Mouse (Mus musculus): ENCODE measurements around the gene Zfp940.

Gene Zfp940

DNA sequence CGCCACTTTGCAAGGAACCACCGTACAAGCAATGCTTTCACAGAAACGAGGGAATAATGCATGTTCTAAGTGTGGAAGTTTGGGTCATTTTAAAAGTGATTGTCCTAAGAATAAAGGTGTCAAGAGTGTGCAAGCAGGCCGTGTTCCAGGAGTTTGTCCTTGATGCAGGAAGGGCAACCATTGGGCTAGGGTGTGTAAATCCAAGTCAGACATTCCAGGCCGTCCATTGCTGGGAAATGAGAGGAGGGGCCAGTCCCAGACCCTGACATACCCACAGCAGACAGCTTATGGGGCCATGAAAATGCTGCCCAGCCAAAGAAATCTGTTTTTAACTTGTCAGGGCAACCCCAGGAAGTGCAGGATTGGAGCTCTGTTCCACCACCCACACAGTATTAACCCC is 46.4 kb downstream of the Zfp940 start:
- no peak for DNase-seq (ENCODE audit: low spot score)

DNA sequence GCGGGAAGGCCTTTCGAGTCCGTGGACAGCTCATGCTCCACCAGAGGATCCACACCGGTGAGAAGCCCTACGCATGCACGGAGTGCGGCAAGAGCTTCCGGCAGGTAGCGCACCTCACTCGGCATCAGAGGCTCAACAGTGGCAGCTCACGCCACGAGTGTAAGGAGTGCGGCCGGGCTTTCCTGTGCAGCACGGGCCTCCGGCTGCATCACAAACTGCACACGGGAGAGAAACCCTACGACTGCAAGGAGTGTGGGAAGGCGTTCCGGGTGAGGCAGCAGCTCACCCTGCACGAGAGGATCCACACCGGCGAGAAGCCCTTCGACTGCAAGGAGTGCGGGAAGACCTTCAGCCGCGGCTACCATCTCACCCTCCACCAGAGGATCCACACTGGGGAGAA is 60.6 kb downstream of the Zfp940 start:
- DNase-seq (ENCODE audit: low spot score): no peak

DNA sequence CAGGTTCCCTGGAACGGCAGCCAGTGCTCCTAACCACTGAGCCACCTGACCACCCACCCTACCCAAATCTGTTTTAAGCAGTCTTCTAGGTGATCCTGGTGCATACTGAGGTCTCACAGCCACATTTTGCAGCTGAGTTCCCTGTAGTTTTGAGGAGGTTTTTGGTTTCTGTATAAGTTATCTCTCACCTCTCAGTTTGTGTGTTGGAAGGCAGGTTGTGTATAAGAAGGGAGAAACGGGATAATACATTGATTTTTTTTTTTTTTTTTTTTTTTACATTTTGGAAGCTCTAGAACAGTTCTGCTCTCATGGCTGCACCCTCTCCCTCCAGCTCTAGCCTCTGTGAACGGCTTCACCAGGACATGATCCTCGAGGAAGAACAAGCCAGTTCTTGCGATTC is 67.6 kb downstream of the Zfp940 start:
- no peak for DNase-seq (ENCODE audit: low spot score)

GRCm38 (mm10) chr7:29785023-29785422 is 68.4 kb downstream of the Zfp940 start:
- DNase-seq (ENCODE audit: low spot score): no peak

DNA sequence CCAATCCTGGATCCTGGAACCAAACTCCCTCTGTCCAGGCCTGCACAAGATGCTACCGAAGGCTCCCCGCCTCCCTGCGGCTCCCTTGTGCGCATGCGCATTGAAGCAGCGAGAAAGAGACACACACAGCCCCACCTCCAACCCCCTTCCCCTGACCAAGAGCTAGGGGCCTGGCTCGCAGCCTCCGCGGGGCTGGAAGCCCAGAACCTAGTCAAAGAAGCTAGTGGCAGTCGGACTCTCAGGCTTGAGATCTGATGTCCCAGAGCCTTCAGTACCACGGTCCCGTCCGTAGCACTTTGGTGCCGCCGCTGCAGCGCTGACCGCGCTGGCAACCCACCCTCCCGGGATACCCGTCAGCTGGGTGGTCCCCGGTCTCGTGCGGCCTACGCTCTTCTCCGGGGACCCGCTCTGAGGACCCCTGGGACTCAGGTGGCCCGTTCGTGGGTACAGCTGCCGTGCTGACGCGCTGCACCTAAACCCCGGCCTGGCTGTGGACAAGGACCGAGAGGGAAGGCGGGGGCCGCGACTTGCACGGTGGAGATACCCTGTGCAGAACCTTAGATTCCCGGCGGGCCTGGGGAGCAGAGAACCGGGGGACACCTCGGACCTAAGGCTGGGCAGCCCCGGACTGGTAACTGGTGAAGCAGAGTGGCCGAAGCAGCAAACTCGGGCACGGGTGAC is 69.5 kb downstream of the Zfp940 start, which contains the start of gene Zfp30:
Gene Zfp30, plus strand, starts transcription at position 128 of the 681 bp plus-strand sequence.
- DNase-seq (ENCODE audit: low spot score): peak; percentile 54
